Mouse (Mus musculus) stomach, postnatal 0 days (tissue): ENCODE results near the gene Abca14.

ENCODE experiments used
- CTCF ChIP-seq: IDR thresholded peaks from 2 replicates; pipeline ENCODE4 v1.5.1; 2016; ENCODE audit warnings: antibody characterized with exemption, low read depth, mild to moderate bottlenecking, moderate library complexity
- EP300 ChIP-seq: optimal IDR thresholded peaks from 2 replicates; pipeline ENCODE3; 2016; ENCODE audit warnings: antibody characterized with exemption

DNA sequence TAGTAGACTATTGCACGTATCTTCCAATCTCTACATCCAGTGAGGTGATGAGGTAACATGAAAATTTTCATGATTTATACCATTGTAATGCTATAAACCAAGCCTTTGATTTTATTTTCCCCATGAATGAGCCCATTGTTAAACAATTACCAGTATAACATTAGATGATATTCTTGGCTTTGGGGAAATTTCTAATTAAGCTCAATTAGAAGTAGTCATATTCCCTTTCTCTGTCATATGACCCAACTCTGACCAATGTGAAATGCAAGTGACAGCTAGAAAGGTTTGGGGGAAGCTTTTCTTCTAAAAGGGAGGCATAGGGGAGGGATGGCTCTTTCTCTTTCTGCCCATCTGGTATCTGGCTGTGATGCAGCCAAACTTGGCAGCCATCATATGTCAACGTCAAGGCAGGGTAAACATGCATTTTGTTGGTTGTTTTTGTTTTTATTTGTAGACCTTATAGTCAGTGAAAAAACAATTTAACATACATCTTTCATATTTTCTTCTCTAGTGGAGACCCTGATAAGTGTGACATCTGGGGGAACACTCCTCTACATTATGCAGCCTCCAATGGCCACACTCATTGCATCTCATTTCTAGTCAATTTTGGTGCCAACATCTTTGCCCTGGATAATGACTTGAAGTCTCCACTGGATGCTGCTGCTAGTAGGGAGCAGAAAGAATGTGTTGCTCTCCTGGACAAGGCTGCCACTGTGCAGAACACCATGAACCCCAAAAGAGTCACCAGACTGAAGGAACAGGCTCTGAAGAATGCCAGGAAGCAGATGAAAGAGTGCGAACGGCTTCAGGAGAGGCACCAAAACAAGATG is 22.1 kb upstream of the Abca14 start:
- TF ChIP-seq CTCF (no peak), EP300 (no peak)
